Mouse (Mus musculus) lung, postnatal 14 days (tissue): Measurements from ENCODE around the gene Vdr.
A peak's percentile ranks its signal among the peaks of the same experiment; 100 is the strongest.

Experiments
- DNase-seq: peaks from one replicate; pipeline ENCODE4 v3.0.0; 2021

Gene Vdr

GRCm38 (mm10) chr15:97919217-97919616 is 8.8 kb upstream of the Vdr start:
- DNase-seq: no peak

GRCm38 (mm10) chr15:97917994-97918393 is 7.6 kb upstream of the Vdr start:
- DNase-seq: no peak

GRCm38 (mm10) chr15:97914331-97914747 is 3.9 kb upstream of the Vdr start:
- DNase-seq: peak; percentile 41

GRCm38 (mm10) chr15:97907801-97908751 is 2.4 kb downstream of the Vdr start:
- DNase-seq: peak; percentile 63

GRCm38 (mm10) chr15:97907202-97907601 is 3.2 kb downstream of the Vdr start:
- no peak for DNase-seq

GRCm38 (mm10) chr15:97905281-97905680 is 5.1 kb downstream of the Vdr start:
- no peak for DNase-seq

GRCm38 (mm10) chr15:97904339-97904991 is 6.0 kb downstream of the Vdr start:
- DNase-seq: no peak

- DNase-seq: no peak
Measured at GRCm38 (mm10) chr15:97903261-97904009, 7.0 kb downstream of the Vdr start.

GRCm38 (mm10) chr15:97900991-97901390 is 9.4 kb downstream of the Vdr start:
- no peak for DNase-seq

GRCm38 (mm10) chr15:97900336-97900912 is 10.0 kb downstream of the Vdr start:
- DNase-seq: no peak

- DNase-seq: no peak
Measured at GRCm38 (mm10) chr15:97899714-97900113, 10.7 kb downstream of the Vdr start.

- no peak for DNase-seq
Measured at GRCm38 (mm10) chr15:97898791-97899190, 11.6 kb downstream of the Vdr start.

- DNase-seq: no peak
Measured at GRCm38 (mm10) chr15:97896861-97897654, 13.4 kb downstream of the Vdr start.

- peak; percentile 19 for DNase-seq
Measured at GRCm38 (mm10) chr15:97896347-97896746, 14.1 kb downstream of the Vdr start.

GRCm38 (mm10) chr15:97895847-97896246 is 14.6 kb downstream of the Vdr start:
- DNase-seq: no peak

- no peak for DNase-seq
Measured at GRCm38 (mm10) chr15:97892506-97892905, 17.9 kb downstream of the Vdr start.

GRCm38 (mm10) chr15:97890450-97890849 is 20.0 kb downstream of the Vdr start:
- no peak for DNase-seq

- no peak for DNase-seq
Measured at GRCm38 (mm10) chr15:97890017-97890416, 20.4 kb downstream of the Vdr start.

- DNase-seq: no peak
Measured at GRCm38 (mm10) chr15:97887541-97888016, 22.9 kb downstream of the Vdr start.

- no peak for DNase-seq
Measured at GRCm38 (mm10) chr15:97881423-97881822, 29.0 kb downstream of the Vdr start.

- no peak for DNase-seq
Measured at GRCm38 (mm10) chr15:97880441-97880840, 30.0 kb downstream of the Vdr start.
